In the genomic region with DNA sequence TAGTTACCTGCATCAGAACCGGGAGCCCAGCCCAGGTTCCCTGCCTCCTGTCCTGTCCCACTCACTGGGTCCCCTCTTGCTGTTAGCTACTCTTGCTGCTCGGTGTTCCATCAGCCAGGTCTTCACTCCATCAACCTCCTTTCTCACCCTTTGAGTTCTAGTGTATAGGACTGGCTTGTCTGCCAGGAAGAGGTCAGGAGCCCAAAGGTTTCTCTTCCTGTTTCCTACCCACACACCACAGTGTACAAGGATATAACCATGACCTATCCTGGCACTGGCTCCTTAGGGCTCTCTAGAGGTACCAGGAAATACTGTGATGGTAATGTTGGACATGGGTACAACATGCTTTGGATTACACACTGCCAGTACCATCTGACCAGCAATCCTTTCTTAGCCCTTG, we compare ENCODE assay signal across 20 mouse cellular contexts. TPM values are rescaled to one million over a fixed set of nuclear protein-coding genes. Genes with fewer than 3 reads are reported as not detected.
"Had no signal": no experiment of that assay in that cellular context is flagged by ENCODE, and none has a peak within 500 bp of the region (broad histone marks: within the 10 kb centered on the region; RNA-seq: fewer than 3 reads in every experiment).

No protein-coding gene starts in this region.

- H3K27me3 ChIP-seq: limb, embryonic 12.5 days; limb, embryonic 15.5 days; midbrain, embryonic 12.5 days had no signal

- H3K27ac ChIP-seq: limb, embryonic 12.5 days; limb, embryonic 15.5 days; liver, embryonic 14.5 days; macrophage; midbrain, embryonic 12.5 days had no signal

- DNase-seq: kidney, adult 9 months; kidney, postnatal 14 days; kidney, postnatal 4 days; left cerebral cortex, postnatal 4 days; liver, postnatal 0 days; lung, embryonic 14.5 days; thymus, adult 18-20 months; thymus, postnatal 14 days; thymus, postnatal 4 days had no signal

- H3K4me3 ChIP-seq: limb, embryonic 12.5 days; limb, embryonic 15.5 days; midbrain, embryonic 12.5 days had no signal

- H3K9ac ChIP-seq: limb, embryonic 12.5 days; limb, embryonic 15.5 days; liver, embryonic 14.5 days; liver, postnatal 0 days; lung, embryonic 14.5 days; midbrain, embryonic 12.5 days had no signal

- H3K9me3 ChIP-seq: limb, embryonic 12.5 days; limb, embryonic 15.5 days; midbrain, embryonic 12.5 days had no signal

- H3K4me2 ChIP-seq: limb, embryonic 12.5 days; limb, embryonic 15.5 days; liver, embryonic 11.5 days; lung, embryonic 14.5 days; midbrain, embryonic 12.5 days had no signal

- ATAC-seq: liver, postnatal 0 days; lung, postnatal 0 days; midbrain, embryonic 16.5 days had no signal

RNA-seq across cellular contexts. Expression of a gene that starts 27.3 kb away (rescaled TPM):
- total RNA-seq: megakaryocyte-erythroid progenitor cell, adult 5-6 weeks; monocyte, adult 5-6 weeks had no signal
- polyA plus RNA-seq: liver, postnatal 0 days; macrophage; small intestine, adult 2 months had no signal
